Comparison of ENCODE assay signal across 15 mouse cellular contexts in the genomic region with DNA sequence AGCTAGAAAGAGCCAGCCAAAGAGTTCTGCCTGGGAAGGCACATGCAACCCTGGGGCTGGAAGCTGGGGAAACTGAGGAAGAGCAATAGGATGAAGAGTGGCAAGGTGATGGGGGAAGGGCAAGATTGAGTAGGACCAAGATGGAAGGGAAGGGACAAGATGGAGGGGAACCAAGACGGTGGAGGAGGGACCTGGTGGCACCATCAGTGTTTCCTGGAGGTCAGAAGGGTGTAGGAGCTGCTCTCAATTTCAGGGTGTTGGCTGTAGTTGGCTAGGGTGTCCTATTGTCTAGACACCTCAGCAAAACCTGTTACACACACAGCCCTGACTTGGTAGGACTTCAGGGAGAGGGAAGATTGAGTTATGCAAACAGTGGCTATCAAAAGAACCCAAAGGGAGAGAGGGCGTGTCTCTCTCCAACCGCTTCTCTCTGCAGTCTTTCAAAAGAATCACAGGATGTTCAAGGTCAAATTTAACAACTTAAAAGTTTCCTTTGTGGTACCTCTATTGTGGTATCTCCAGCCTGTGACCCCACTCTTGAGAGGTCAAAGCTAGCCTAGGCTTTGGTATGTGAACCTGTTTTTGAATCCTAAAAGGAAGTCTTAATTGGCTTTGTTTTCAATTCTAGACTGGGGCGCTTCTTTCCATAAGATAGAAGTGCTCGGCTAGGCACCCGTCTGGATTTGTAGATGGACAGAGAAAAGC.
"Had no signal": no experiment of that assay in that cellular context is flagged by ENCODE, and none has a peak within 500 bp of the region (broad histone marks: within the 10 kb centered on the region; RNA-seq: fewer than 3 reads in every experiment).

No protein-coding gene starts in this region.

- ATAC-seq: lung, postnatal 0 days had no signal

- DNase-seq: kidney, adult 8-10 months; kidney, postnatal 4 days; lung, adult 2 months; lung, postnatal 36 days; right cerebral cortex, adult 18-20 months; thymus, postnatal 36 days had no signal

- H3K36me3 ChIP-seq: limb, embryonic 10.5 days; liver, embryonic 15.5 days; midbrain, embryonic 10.5 days; neural tube, embryonic 15.5 days; stomach, embryonic 15.5 days had no signal

- H3K9me3 ChIP-seq: limb, embryonic 10.5 days; liver, embryonic 15.5 days; midbrain, embryonic 10.5 days; neural tube, embryonic 15.5 days; stomach, embryonic 15.5 days had no signal

- H3K4me3 ChIP-seq: layer of hippocampus, adult 2 months; left cerebral cortex, adult 2 months; limb, embryonic 10.5 days; liver, embryonic 15.5 days; midbrain, embryonic 10.5 days; myocyte; neural tube, embryonic 15.5 days; stomach, embryonic 15.5 days had no signal

- H3K27me3 ChIP-seq: liver, embryonic 15.5 days; stomach, embryonic 15.5 days had no signal
